Mouse (Mus musculus) midbrain, embryonic 14.5 days (tissue): ENCODE results near the gene Fam135a. TPM values are rescaled to one million over a fixed set of nuclear protein-coding genes. Genes with fewer than 3 reads are reported as not detected.
A peak's percentile ranks its signal among the peaks of the same experiment; 100 is the strongest.

ENCODE experiments used
- ATAC-seq: fragments of 200-750 bp; cut with Nextera tagmentation; 2 replicates; pipeline ENCODE4 v1.8.0; 2017; ENCODE audit warnings: moderate number of reproducible peaks, moderate library complexity; ENCODE audit not compliant: low FRiP score, low TSS enrichment
- DNase-seq: peaks from one replicate; pipeline ENCODE4 v3.0.0-alpha.2; 2015
- H3K27ac ChIP-seq: fragments of 300-500 bp; sonication (generic); replicated peaks from 2 replicates; pipeline ENCODE4 v1.5.1; 2014; ENCODE audit warnings: mild to moderate bottlenecking, low read depth, low read length, moderate library complexity
- H3K27me3 ChIP-seq: fragments of 300-500 bp; sonication (generic); 2 replicates; pipeline ENCODE4 v1.6.1; 2014; ENCODE audit warnings: low read length, control low read depth, mixed read lengths; ENCODE audit not compliant: control insufficient read depth, insufficient read depth
- H3K36me3 ChIP-seq: fragments of 300-500 bp; sonication (generic); 2 replicates; pipeline ENCODE4 v1.6.1; 2014; ENCODE audit warnings: low read length, control low read depth; ENCODE audit not compliant: control insufficient read depth, insufficient read depth
- H3K4me1 ChIP-seq: fragments of 300-500 bp; sonication (generic); 2 replicates; pipeline ENCODE4 v1.6.1; 2014; ENCODE audit warnings: mild to moderate bottlenecking, antibody characterized with exemption, low read length, control low read depth; ENCODE audit not compliant: control insufficient read depth, insufficient read depth
- H3K4me2 ChIP-seq: fragments of 300-500 bp; sonication (generic); 2 replicates; pipeline ENCODE4 v1.6.1; 2014; ENCODE audit warnings: mild to moderate bottlenecking, low read length, moderate library complexity
- H3K4me3 ChIP-seq: fragments of 300-500 bp; sonication (generic); replicated peaks from 2 replicates; pipeline ENCODE4 v1.5.1; 2014; ENCODE audit warnings: low read depth, low read length
- H3K9ac ChIP-seq: fragments of 300-500 bp; sonication (generic); replicated peaks from 2 replicates; pipeline ENCODE4 v1.6.1; 2014; ENCODE audit warnings: mild to moderate bottlenecking, low read length, moderate library complexity
- H3K9me3 ChIP-seq: fragments of 300-500 bp; sonication (generic); 2 replicates; pipeline ENCODE4 v1.6.1; 2016; ENCODE audit warnings: low read length, control low read depth, mixed read lengths; ENCODE audit not compliant: control insufficient read depth
- WGBS: fragments of 180-500 bp; shearing (Covaris S2); extraction: QIAGEN DNeasy Blood & Tissue Kit; methylation state at CpG from one replicate; pipeline ENCODE4 v1.1.7; 2014; 5-methylcytosine and 5-hydroxymethylcytosine counted together
- polyA plus RNA-seq: library from polyadenylated mRNA; unstranded; fragments of >200 nt; fragmentation: Nextera tagmentation; extraction: Ambion mirVana; gene quantifications from 2 replicates; pipeline ENCODE4 v1.2.1, GENCODE M21; 2014

Fam135a gene
- polyA plus RNA-seq, 1 experiment from 2014 or later: 35.4 TPM

DNA sequence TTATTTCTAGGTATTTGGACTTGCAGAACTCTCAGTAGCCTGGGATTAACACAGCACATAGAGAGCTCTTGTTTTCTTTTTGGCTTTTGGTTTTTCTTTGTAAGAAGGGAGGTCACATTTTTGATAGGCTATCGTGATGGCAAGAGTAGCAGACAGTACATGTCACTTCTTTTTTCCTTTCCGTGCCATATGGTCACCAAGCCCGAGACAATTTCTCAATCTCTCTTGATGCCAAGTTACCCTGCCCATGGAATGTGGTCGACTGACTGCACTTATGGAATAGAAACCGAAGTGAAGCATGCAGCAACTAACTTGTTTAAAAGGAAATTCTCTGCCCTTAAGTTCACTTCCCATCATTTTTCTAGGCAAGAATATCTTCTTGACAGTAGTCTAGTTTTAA, 10.0 kb downstream of the Fam135a start:
- no peak overlapping the region for H3K9ac ChIP-seq
- H3K4me1 ChIP-seq: no peaks in the 10 kb centered on the region
- H3K4me3 ChIP-seq: no peak overlapping the region
- no peaks in the 10 kb centered on the region for H3K36me3 ChIP-seq
- H3K4me2 ChIP-seq: no peak overlapping the region
- H3K27ac ChIP-seq: no peak overlapping the region
- ATAC-seq (no peak), DNase-seq (no peak)
- WGBS: 90% methylated on average over 5 of the region's 5 CpGs
- H3K27me3 ChIP-seq: no peaks in the 10 kb centered on the region
- H3K9me3 ChIP-seq: no peaks in the 10 kb centered on the region

DNA sequence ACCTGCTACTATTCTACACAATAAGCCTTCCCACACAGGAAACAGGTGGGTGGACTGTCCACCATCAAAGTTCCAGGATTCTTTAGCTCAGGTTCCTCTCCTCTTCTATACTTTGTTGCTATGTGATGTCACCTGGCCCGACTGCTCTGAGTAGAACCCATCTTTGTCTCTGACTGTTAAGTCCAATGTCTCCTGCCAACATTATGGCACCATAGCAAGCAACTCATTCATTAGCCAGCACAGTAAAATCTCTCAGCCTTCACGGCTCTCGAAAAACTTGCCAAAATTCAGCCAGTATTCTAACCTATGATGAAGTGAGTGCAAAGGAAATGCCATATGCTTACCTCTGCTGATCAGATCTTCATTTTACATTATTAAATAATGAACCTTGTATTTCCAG, 14.0 kb downstream of the Fam135a start:
- H3K27me3 ChIP-seq: no peaks in the 10 kb centered on the region
- no peak overlapping the region for H3K4me3 ChIP-seq
- WGBS: 90% methylated on average over 3 of the region's 3 CpGs
- peaks cover 3% of the 10 kb centered on the region; the same call in 1 of the 2 replicates for H3K36me3 ChIP-seq
- no peak overlapping the region for H3K9ac ChIP-seq
- H3K4me1 ChIP-seq: no peaks in the 10 kb centered on the region
- ATAC-seq: no peak
- no peak for DNase-seq
- no peak overlapping the region for H3K4me2 ChIP-seq
- H3K9me3 ChIP-seq: no peaks in the 10 kb centered on the region
- H3K27ac ChIP-seq: no peak overlapping the region

DNA sequence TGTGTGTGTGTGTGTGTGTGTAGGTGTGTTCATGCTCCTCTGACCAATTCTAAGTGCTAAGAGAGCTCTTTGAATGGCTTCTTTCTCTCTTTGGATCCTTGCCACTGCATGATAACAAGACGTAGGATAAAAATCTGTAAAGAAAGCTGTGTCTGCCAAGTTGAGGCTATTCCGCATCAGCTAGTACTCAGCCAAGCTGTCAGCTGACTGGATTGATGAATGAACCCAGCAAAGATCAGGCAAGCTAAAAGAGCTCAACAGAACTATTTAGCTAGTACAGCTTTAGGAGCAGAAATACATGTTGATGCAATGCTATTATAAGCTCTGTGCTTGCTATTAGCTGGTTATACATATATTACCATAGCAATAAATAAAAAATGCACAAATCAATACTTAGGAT, 25.7 kb downstream of the Fam135a start:
- DNase-seq (peak; percentile 51), ATAC-seq (no peak)
- Histone ChIP-seq H3K4me2 (no peak overlapping the region), H3K9ac (no peak overlapping the region), H3K4me1 (no peaks in the 10 kb centered on the region), H3K9me3 (no peaks in the 10 kb centered on the region), H3K4me3 (no peak overlapping the region), H3K27me3 (no peaks in the 10 kb centered on the region), H3K36me3 (peaks cover 4% of the 10 kb centered on the region; the same call in 1 of the 2 replicates), H3K27ac (no peak overlapping the region)
- WGBS: 44% methylated on average over 2 of the region's 2 CpGs

DNA sequence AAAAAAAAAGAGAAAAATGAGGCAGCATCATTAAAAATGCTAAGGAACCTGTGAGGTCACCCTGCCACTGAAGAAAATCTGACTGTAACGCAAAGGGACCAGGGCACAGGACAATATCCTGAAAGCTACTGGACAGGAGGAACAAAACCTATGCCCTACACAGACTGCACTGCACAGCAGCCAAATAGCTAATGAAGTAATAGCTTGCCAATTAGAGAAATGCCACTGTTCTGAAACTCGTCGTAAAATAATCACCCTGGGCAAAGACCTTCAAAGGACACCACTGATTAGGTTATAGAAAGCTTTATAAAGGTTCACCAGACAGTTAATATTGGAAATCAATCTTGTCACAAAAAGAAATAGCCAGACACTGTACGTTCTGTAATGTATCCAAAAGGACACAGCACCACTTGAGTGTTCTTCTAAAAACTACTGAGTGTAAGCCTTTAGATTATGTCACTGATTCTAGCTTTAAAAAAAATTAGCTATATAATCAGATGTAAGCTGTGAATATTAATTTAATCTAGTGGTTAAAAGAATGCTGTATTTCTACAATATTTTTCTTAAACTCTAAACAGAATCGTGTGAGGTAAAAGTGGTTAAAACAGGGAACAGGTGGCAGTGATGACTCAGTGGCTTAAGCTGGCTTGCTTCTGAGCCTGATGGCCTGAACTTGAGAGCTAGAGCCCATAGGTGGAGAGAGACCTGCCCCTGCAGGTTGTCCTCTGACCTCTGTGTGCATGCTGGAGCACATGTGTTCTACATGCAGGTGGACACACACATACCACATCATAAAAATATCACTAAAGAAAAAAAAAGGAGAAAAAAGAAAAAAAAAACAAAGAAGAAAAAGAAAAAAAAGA, 26.5 kb downstream of the Fam135a start:
- Histone ChIP-seq H3K9ac (no peak overlapping the region), H3K27me3 (no peaks in the 10 kb centered on the region), H3K4me2 (no peak overlapping the region), H3K36me3 (peaks cover 4% of the 10 kb centered on the region; the same call in 1 of the 2 replicates), H3K27ac (no peak overlapping the region), H3K4me3 (no peak overlapping the region), H3K4me1 (no peaks in the 10 kb centered on the region), H3K9me3 (no peaks in the 10 kb centered on the region)
- WGBS: 90% methylated on average over 5 of the region's 5 CpGs
- no peak for DNase-seq
- ATAC-seq: no peak

DNA sequence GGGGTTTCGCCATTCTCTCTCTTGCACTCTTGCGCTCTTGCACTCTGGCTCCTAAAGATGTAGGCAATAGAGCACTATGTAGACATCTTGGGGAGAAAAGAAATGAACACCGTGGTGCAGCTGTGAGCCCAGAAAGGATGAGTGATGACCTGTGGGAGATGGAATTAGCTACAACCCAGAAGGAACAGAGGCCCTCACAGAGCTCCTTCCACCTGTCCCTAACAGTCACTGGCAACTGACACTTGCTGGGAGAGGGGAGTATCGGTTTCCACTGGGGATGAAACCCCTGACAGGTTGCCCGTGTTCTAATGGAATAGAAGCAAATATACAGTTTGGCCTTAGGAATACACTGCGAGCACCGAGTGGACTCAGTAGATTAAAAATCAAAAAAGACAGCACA, 31.3 kb downstream of the Fam135a start:
- no peak overlapping the region for H3K4me2 ChIP-seq
- H3K4me3 ChIP-seq: no peak overlapping the region
- no peaks in the 10 kb centered on the region for H3K4me1 ChIP-seq
- H3K27me3 ChIP-seq: no peaks in the 10 kb centered on the region
- DNase-seq (no peak), ATAC-seq (no peak)
- no peak overlapping the region for H3K9ac ChIP-seq
- H3K27ac ChIP-seq: no peak overlapping the region
- H3K9me3 ChIP-seq: no peaks in the 10 kb centered on the region
- peaks cover 4% of the 10 kb centered on the region; the same call in 1 of the 2 replicates for H3K36me3 ChIP-seq
- 95% methylated on average over 7 of the region's 7 CpGs for WGBS

DNA sequence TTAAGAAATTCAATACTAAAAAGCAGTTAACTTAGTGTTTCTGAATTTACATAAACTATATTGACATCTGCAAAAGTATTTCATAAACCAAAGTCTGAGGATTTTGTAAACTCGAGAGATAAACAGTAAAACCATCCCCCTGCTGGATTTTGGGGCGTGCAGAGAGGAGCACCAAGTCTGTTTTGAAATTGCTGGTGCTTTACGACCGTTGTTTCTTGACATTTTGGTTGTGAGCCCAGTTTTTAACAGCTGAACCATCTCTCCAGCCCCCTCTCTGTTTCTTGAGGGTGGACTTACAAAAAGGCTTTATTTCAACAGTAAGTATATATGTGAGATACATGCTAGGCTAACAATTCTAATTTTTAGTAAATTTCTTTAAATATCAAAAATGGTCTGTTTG, 33.4 kb downstream of the Fam135a start:
- WGBS: 96% methylated on average over 4 of the region's 4 CpGs
- H3K4me2 ChIP-seq: no peak overlapping the region
- peaks cover 4% of the 10 kb centered on the region; the same call in 1 of the 2 replicates for H3K36me3 ChIP-seq
- H3K4me3 ChIP-seq: no peak overlapping the region
- no peak for ATAC-seq
- H3K4me1 ChIP-seq: no peaks in the 10 kb centered on the region
- no peak overlapping the region for H3K9ac ChIP-seq
- no peaks in the 10 kb centered on the region for H3K9me3 ChIP-seq
- no peaks in the 10 kb centered on the region for H3K27me3 ChIP-seq
- no peak overlapping the region for H3K27ac ChIP-seq
- DNase-seq: no peak

DNA sequence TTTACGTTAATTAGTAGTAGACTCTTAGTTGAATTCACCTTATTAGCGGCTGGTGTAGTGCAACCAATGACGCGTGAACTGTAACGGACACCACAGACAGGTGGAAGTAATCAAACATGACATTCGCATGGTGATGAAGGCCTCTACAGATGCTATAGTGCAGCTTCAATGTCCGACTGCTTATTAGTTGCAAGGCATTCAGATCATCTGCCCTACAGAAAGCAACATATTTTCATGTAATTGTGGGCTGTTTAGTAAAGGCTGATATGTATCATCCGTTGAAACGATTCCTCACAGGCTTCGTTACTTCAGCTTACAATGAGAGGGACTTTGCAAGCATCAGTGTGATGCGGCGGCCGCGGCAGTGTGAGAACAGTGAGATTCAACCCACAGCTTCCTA, 44.4 kb downstream of the Fam135a start:
- no peak overlapping the region for H3K9ac ChIP-seq
- no peak overlapping the region for H3K4me3 ChIP-seq
- H3K27ac ChIP-seq: no peak overlapping the region
- WGBS: 92% methylated on average over 14 of the region's 14 CpGs
- ATAC-seq: no peak
- DNase-seq: no peak
- H3K27me3 ChIP-seq: no peaks in the 10 kb centered on the region
- H3K36me3 ChIP-seq: peaks cover 16% of the 10 kb centered on the region
- no peak overlapping the region for H3K4me2 ChIP-seq
- no peaks in the 10 kb centered on the region for H3K9me3 ChIP-seq
- H3K4me1 ChIP-seq: no peaks in the 10 kb centered on the region

DNA sequence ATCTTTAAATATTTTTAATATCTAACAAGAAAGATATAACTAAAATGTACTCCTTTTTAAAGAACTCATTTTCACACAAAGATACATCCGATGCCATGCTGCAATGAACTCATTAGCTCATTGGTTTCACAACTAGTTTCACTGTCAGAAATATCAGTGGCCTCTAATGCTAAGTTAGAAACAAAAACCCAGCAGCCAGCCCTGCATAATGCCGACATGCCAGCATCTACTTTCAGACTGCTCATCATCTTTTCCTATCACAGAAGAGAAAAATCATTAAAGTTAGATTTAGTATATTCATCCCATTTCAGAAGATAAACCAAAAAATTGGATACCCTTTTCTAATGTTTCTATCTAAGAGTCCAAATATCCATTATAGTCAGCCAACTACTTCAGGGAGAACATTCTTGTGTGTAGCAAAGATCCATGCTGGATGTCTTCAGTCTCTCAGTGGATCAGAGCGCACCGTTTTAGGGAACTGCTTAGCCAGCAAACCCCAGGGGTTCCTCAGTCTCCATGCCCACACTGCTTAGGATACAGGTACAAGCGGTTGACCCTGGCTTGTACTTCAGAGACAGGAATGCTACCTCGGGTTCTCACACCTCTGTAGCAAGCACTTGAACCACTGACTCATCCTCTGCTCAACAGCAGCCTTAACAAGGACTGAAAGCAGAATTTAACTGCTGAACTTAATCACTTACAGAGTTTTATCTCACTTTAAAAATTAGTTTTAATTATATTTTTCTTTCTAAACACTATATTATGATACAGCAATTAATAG, 53.2 kb downstream of the Fam135a start:
- no peaks in the 10 kb centered on the region for H3K27me3 ChIP-seq
- no peak for ATAC-seq
- WGBS: 77% methylated on average over 6 of the region's 6 CpGs

More for the DNA sequence above, 53.2 kb downstream of the Fam135a start:
- no peak for DNase-seq
- Histone ChIP-seq H3K4me3 (no peak overlapping the region), H3K4me2 (no peak overlapping the region), H3K9me3 (no peaks in the 10 kb centered on the region), H3K9ac (no peak overlapping the region), H3K4me1 (no peaks in the 10 kb centered on the region), H3K27ac (no peak overlapping the region), H3K36me3 (peaks cover 15% of the 10 kb centered on the region)
